Mouse (Mus musculus): ENCODE results near the gene Mis18a. TPM values are rescaled to one million over a fixed set of nuclear protein-coding genes. Genes with fewer than 3 reads are reported as not detected.

The Mis18a gene
- 39.7 TPM for polyA plus RNA-seq (2017; shearing (Covaris generic))

GRCm38 (mm10) chr16:90727233-90728115 lies at the start of gene Mis18a:
Gene Mis18a (minus strand): TSS chr16:90727404.

GRCm38 (mm10) chr16:90738092-90738956 lies 11.1 kb upstream of the Mis18a start, which contains the start of gene Mrap:
Gene Mrap (plus strand): TSS chr16:90738207.

Other genes with a start within 250 kb of the Mis18a start
- not detected for gene Mrap, start 10.8 kb upstream of the Mis18a start, polyA plus RNA-seq (2017; shearing (Covaris generic))
- 15.4 TPM for gene Urb1, start 83.0 kb upstream of the Mis18a start, polyA plus RNA-seq (2017; shearing (Covaris generic))
- gene Eva1c, start 99.3 kb upstream of the Mis18a start, polyA plus RNA-seq (2017; shearing (Covaris generic)): not detected
- gene Cfap298, start 207.7 kb upstream of the Mis18a start, polyA plus RNA-seq (2017; shearing (Covaris generic)): 20.5 TPM